ENCODE assay signal across 11 mouse cellular contexts in genomic region chr3:97971117-97971516, GRCm38 (mm10). TPM values are rescaled to one million over a fixed set of nuclear protein-coding genes. Genes with fewer than 3 reads are reported as not detected.
A peak's percentile ranks its signal among the peaks of the same experiment; 100 is the strongest.
DNase-seq lines count a peak whose midpoint lies in the region; ATAC-seq lines count a peak whose summit lies in the region.
"Had no signal": no experiment of that assay in that cellular context is flagged by ENCODE, and none has a peak within 500 bp of the region (broad histone marks: within the 10 kb centered on the region; RNA-seq: fewer than 3 reads in every experiment).

No protein-coding gene starts in this region.

- peak overlapping the region; percentile 31; the same call in 1 of the 2 replicates for H3K4me2 ChIP-seq in liver, embryonic 11.5 days
- H3K4me2 ChIP-seq: heart, embryonic 15.5 days; midbrain, embryonic 13.5 days had no signal

- no peaks in the 10 kb centered on the region for H3K9me3 ChIP-seq in liver, embryonic 11.5 days (ENCODE audit: control insufficient read depth, low read length)
- H3K9me3 ChIP-seq: heart, embryonic 15.5 days; midbrain, embryonic 13.5 days had no signal

- no peak overlapping the region for H3K4me3 ChIP-seq in liver, embryonic 11.5 days (ENCODE audit: low read depth, low read length)
- H3K4me3 ChIP-seq: heart, embryonic 15.5 days; midbrain, embryonic 13.5 days had no signal

- H3K4me1 ChIP-seq in liver, embryonic 11.5 days (replicated peaks; ENCODE audit: control insufficient read depth, insufficient read depth, low read length), result peaks cover 28% of the 10 kb centered on the region
- H3K4me1 ChIP-seq: midbrain, embryonic 13.5 days had no signal

- no peaks in the 10 kb centered on the region for H3K27me3 ChIP-seq in liver, embryonic 11.5 days (replicated peaks; ENCODE audit: control insufficient read depth, insufficient read depth, low read length)
- H3K27me3 ChIP-seq: Patski had no signal

- WGBS in liver, embryonic 11.5 days, result 10% methylated on average over 7 of the region's 7 CpGs

- no peak overlapping the region for H3K9ac ChIP-seq in liver, embryonic 11.5 days (ENCODE audit: low read depth, low read length)
- H3K9ac ChIP-seq: heart, embryonic 15.5 days; midbrain, embryonic 13.5 days had no signal

- no peak overlapping the region for H3K27ac ChIP-seq in liver, embryonic 11.5 days (ENCODE audit: low read depth, low read length)
- H3K27ac ChIP-seq: heart, embryonic 15.5 days; midbrain, embryonic 13.5 days had no signal

- ATAC-seq in activated CD4-positive, CD25-positive, alpha-beta regulatory T cell, adult 4 months, result peak; percentile 28
- no peak for ATAC-seq in liver, embryonic 11.5 days (replicated peaks; ENCODE audit: low FRiP score)
- ATAC-seq: Patski had no signal

- DNase-seq in kidney, adult 9 months, result peak; percentile 12
- DNase-seq in kidney, postnatal 25 days, result no peak
- DNase-seq in liver, embryonic 11.5 days (ENCODE audit: low spot score), result no peak
- DNase-seq in spleen, adult 12 weeks (ENCODE audit: low spot score), result peak; percentile 41
- no peak for DNase-seq in yolk sac, embryonic 10.5 days (ENCODE audit: low spot score)
- DNase-seq in retina, postnatal 1 day, result no peak
- DNase-seq in right cerebral cortex, postnatal 14 days, result no peak

- no peaks in the 10 kb centered on the region for H3K36me3 ChIP-seq in liver, embryonic 11.5 days (ENCODE audit: control insufficient read depth, insufficient read depth, low read length)
- H3K36me3 ChIP-seq: heart, embryonic 15.5 days; midbrain, embryonic 13.5 days had no signal

RNA-seq across cellular contexts. Expression of gene Notch2, which starts 42.2 kb away (rescaled TPM):
- polyA plus RNA-seq in activated CD4-positive, CD25-positive, alpha-beta regulatory T cell, adult 4 months (2017; shearing (Covaris generic)), result 10 to 100 TPM; 14.1 to 17.5 TPM
- 17.2 and 18.4 TPM in 2 replicates for polyA plus RNA-seq in liver, embryonic 11.5 days (2014; fragmentation: Nextera tagmentation; extraction: Ambion mirVana)

Comparison
In these comparisons a context has a peak if more than half of its experiments do, and no peak if none do; other contexts are left out.
1. DNase-seq: peak in kidney, adult 9 months (single experiment) and spleen, adult 12 weeks (single experiment); none in kidney, postnatal 25 days (0 of 2), liver, embryonic 11.5 days (single experiment), yolk sac, embryonic 10.5 days (single experiment), retina, postnatal 1 day (single experiment) and right cerebral cortex, postnatal 14 days (single experiment).